Mouse (Mus musculus): ENCODE results near the gene Serpinb2. TPM values are rescaled to one million over a fixed set of nuclear protein-coding genes. Genes with fewer than 3 reads are reported as not detected.

The Serpinb2 gene
- polyA plus RNA-seq, 1 experiment from 2014 or later: 0.33 TPM

Other genes with a start within 250 kb of the Serpinb2 start
- gene Serpinb3b, start 233.1 kb upstream of the Serpinb2 start, polyA plus RNA-seq (2014; fragmentation: Nextera tagmentation; extraction: Ambion mirVana): not detected in 2 replicates
- not detected in 2 replicates for gene Serpinb3c, start 233.1 kb upstream of the Serpinb2 start, polyA plus RNA-seq (2014; fragmentation: Nextera tagmentation; extraction: Ambion mirVana)
- not detected in 2 replicates for gene Serpinb11, start 150.2 kb upstream of the Serpinb2 start, polyA plus RNA-seq (2014; fragmentation: Nextera tagmentation; extraction: Ambion mirVana)
- gene Serpinb7, start 111.8 kb upstream of the Serpinb2 start, polyA plus RNA-seq (2014; fragmentation: Nextera tagmentation; extraction: Ambion mirVana): not detected in 2 replicates
- 0.07 and 0.15 TPM in 2 replicates for gene Serpinb8, start 78.6 kb downstream of the Serpinb2 start, polyA plus RNA-seq (2014; fragmentation: Nextera tagmentation; extraction: Ambion mirVana)